Mouse (Mus musculus) lung, adult 2 months (tissue): ENCODE results near the gene Lekr1. TPM values are rescaled to one million over a fixed set of nuclear protein-coding genes. Genes with fewer than 3 reads are reported as not detected.

Source experiments
- DNase-seq: peaks from one replicate; pipeline ENCODE4 v3.0.0; 2022
- H3K4me1 ChIP-seq: fragments of 200-500 bp; 2 replicates; pipeline ENCODE4 v1.6.1; 2011; ENCODE audit warnings: low read length; ENCODE audit not compliant: control insufficient read depth, insufficient read depth
- H3K4me3 ChIP-seq: fragments of 200-500 bp; replicated peaks from 2 replicates; pipeline ENCODE3; 2011; ENCODE audit warnings: low read depth, mild to moderate bottlenecking, control low read depth, low read length; ENCODE audit errors: extremely low read depth
- CTCF ChIP-seq: fragments of 200-500 bp; IDR thresholded peaks from 2 replicates; pipeline ENCODE4 v1.5.1; 2011; ENCODE audit warnings: mild to moderate bottlenecking, low read length, control low read depth; ENCODE audit not compliant: insufficient read depth
- POLR2A ChIP-seq: fragments of 200-500 bp; IDR thresholded peaks from 2 replicates; pipeline ENCODE4 v1.6.1; 2011; ENCODE audit warnings: low read depth, mild to moderate bottlenecking, control low read depth, low read length, borderline replicate concordance; ENCODE audit errors: extremely low read depth
- WGBS: fragments of 180-500 bp; shearing (Covaris S2); methylation state at CpG from one replicate; pipeline ENCODE4 v1.1.7; 2018; 5-methylcytosine and 5-hydroxymethylcytosine counted together
- polyA plus RNA-seq: library from polyadenylated mRNA; depleted of rRNA; stranded (reverse); fragments of >200 nt; gene quantifications from 2 replicates; pipeline ENCODE4 v1.2.3, GENCODE M21; 2012

Lekr1 gene
- polyA plus RNA-seq, 1 experiment = 1.3 TPM

DNA sequence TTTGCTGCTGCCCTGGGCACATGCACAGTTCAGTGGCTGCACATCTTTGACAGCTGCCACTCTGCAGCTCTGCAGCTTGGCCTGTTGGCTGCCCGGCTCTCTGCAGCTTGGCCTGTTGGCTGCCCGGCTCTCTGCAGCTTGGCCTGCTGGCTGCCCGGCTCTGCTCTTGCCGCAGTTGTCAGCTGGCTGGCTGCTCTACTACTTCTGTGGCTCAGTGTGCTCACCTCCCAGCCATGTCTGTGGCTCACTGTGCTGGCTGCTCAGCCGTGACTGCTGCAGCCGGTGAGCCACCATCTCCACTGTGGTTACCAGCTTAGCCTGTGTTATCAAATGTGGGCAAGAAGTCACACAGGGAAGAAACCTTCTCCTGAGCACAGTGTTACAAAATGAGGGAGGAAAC, 4.2 kb downstream of the Lekr1 start:
- H3K4me3 ChIP-seq = no peak overlapping the region
- 68% methylated on average over 6 of the region's 6 CpGs for WGBS
- DNase-seq = no peak
- peaks cover 2% of the 10 kb centered on the region; the same call in 1 of the 2 replicates for H3K4me1 ChIP-seq
- TF ChIP-seq POLR2A (no peak), CTCF (no peak)

DNA sequence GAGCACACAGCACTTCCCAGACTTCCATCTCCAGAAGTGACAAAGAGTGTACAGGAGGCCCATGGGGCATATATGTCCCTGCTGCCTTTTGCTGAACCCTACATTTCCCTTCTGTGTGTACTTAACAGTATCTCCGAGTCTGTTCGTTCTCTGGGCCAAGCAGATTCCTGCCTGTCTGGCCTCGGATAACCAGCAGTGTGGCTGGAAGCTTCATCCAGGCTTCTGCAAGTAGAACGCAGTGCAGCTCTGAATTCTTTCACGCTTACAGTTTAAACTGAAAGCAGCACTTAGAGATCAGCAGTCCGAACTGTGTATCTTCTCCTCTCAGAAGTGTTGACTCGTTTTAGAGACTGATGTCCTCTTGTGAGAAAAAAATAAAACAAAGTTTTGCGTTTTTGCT, 7.7 kb downstream of the Lekr1 start:
- WGBS = 37% methylated on average over 8 of the region's 8 CpGs
- Histone ChIP-seq H3K4me3 (no peak overlapping the region), H3K4me1 (no peaks in the 10 kb centered on the region; the same call in 1 of the 2 replicates)
- TF ChIP-seq CTCF (no peak), POLR2A (no peak)
- DNase-seq = no peak

DNA sequence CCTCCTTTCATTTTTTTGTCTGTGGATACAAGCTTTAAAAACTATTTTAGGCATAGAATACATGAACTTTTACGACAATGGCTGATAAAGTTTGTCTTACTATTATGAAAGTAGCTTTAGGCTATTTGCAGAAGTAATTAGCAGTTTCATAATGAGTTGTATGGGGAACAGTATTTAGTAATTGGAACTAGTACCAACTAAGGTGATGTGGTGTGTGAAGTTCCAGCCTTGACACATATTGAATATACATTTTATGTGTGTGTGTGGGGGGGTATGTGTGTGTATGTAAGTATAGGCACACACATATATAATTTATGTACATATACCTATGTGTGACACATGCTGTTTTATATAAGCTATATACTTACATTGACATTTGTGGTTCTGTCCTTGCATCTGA, 14.6 kb downstream of the Lekr1 start:
- WGBS = 77% methylated on average over 1 of the region's 1 CpGs
- Histone ChIP-seq H3K4me1 (no peaks in the 10 kb centered on the region), H3K4me3 (no peak overlapping the region)
- DNase-seq = no peak
- TF ChIP-seq CTCF (no peak), POLR2A (no peak)

DNA sequence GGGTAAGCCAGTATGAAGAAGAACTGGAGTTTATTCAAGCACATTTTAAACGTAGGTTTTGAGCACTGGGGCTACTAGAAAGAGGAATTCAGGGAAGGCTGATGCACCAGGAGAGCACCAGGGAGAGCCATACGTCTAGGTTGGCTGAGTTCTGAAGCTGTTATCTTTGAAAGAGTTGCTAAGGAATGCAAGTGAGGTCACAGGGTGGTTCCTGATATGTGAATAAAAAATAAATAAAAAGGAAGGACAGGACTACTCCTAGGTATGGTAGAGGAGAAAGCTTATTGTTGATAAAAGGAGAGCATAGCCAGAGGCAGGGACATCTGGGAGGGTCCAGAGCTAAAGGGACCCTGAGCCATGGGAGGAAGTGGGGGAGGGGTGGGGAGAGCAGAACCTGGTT, 23.7 kb downstream of the Lekr1 start:
- no peak for DNase-seq
- H3K4me3 ChIP-seq = no peak overlapping the region
- TF ChIP-seq POLR2A = no peak
- TF ChIP-seq CTCF = no peak
- WGBS = 36% methylated on average over 2 of the region's 2 CpGs
- no peaks in the 10 kb centered on the region for H3K4me1 ChIP-seq

DNA sequence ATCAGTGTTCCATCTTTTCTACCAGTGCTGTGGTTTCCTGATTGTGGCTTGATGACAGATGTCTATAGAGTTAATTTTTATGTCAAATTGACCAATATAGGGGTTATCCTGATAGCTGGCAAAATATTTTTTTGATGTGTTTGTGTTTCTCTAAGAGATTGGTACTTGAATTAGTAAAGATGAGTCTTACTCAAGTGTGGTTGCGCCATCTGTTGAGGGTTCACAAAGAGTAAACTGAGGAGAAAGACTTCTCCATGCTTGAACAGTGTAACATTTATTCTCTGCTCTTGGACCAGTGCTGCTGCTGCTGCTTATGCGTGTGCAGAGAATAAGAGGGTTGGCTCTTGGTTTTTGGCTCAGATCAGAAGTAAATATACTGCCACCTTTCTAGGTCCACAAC, 24.8 kb downstream of the Lekr1 start:
- no peak for TF ChIP-seq POLR2A
- no peak for TF ChIP-seq CTCF
- no peak overlapping the region for H3K4me3 ChIP-seq
- H3K4me1 ChIP-seq = no peaks in the 10 kb centered on the region
- no peak for DNase-seq
- 80% methylated on average over 2 of the region's 2 CpGs for WGBS

DNA sequence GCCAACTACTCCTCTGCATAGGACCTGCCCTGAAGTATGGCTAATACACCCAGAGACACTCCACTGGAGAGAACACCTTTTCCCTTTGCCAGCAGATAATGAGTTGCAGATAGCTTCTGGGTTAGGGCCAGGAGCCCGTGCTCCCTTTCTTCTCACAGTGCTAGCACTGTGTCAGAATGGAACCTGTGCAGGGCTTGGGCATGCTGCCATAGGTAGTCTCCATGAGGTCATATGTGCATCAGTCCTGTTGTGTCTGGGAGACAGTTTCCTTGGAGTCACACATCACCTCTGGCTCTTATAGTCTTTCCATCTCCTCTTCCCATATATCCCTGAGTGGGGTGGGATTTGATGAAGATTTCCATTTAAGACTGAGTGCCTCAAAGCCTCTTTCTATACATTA, 33.7 kb downstream of the Lekr1 start:
- DNase-seq = no peak
- Histone ChIP-seq H3K4me3 (no peak overlapping the region), H3K4me1 (no peaks in the 10 kb centered on the region)
- 60% methylated on average over 1 of the region's 1 CpGs for WGBS
- TF ChIP-seq CTCF (no peak), POLR2A (no peak)

DNA sequence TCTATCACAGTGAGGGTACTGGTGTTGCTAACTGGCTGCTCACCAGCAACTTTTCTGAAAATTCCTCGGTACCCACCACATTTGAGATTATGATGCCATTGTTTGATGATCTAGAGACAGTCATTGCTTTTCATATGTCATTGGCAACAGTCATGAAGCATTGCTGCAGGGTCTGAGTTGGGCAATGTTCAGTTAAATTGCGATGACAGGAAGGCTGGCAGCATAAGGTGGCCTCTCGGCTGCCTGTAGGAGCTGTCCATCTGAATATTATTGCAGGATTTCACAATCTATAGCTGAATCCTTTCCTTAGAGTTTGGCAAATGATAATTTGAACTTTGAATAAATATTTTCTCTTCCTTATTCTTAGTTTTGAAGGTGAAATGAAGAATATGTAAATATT, 48.3 kb downstream of the Lekr1 start:
- DNase-seq = no peak
- no peak overlapping the region for H3K4me3 ChIP-seq
- TF ChIP-seq POLR2A (no peak), CTCF (no peak)
- H3K4me1 ChIP-seq = no peaks in the 10 kb centered on the region
- WGBS = 81% methylated on average over 3 of the region's 3 CpGs

DNA sequence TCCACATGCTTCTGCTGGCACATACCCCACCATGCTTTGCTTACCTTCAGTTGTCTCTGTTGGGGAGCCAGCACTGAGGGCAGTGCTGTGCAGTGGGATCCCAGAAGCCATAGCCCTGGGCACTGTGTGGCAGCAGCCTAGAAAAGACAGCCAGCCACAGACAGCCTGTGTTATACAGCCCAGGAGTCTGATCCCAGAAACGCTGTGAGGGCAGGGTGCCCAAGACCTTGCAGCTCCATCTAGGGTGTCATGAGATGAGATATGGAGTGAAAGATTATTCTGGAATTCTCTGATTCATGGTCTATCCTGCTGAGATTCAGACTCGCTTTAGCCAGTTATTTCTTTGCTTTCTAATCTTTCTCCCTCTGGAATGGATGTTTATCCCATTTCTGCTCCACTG, 51.4 kb downstream of the Lekr1 start:
- DNase-seq = no peak
- no peak overlapping the region for H3K4me3 ChIP-seq
- WGBS = 66% methylated on average over 2 of the region's 2 CpGs
- TF ChIP-seq POLR2A (no peak), CTCF (no peak)
- H3K4me1 ChIP-seq = no peaks in the 10 kb centered on the region

DNA sequence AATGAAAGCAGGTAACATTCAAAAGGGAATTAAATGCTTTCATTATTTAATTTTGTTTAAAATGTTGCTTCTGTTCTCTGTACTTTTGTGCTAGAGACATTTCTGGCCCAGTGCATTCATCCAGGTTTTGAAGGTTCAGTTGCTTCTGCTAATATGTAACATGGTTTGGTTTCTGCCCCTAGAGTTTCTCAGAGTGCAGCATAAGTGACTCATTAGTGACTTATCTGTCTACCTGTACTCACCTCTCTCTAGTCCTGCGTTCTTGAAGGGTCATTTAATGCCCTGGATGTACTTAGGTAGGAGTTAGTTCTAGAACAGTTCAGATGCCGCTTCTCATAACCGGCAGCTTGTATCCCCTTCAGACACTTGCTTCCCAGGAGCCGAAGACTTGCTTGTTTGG, 56.9 kb downstream of the Lekr1 start:
- no peak overlapping the region for H3K4me3 ChIP-seq
- TF ChIP-seq CTCF (no peak), POLR2A (no peak)
- no peaks in the 10 kb centered on the region for H3K4me1 ChIP-seq
- DNase-seq = no peak
- WGBS = 73% methylated on average over 4 of the region's 4 CpGs

DNA sequence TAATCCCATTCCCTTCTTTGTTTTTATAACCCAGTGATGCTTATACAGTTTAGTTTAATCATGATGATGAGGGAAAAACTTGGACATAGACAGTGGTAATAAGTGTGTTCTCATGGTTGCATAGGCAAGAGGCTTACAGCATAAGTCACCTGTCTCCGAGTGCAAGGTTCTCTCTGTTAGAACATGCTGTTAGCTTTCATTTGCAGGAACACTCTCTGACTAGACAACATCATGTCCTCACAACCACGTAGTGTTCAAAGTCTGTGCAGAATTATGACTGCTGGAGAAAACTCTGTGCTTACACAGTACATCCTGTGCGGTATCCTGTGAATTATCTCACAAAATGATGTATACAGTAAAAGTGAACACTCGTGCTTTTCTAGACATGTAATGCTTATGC, 57.6 kb downstream of the Lekr1 start:
- 66% methylated on average over 4 of the region's 4 CpGs for WGBS
- H3K4me3 ChIP-seq = no peak overlapping the region
- no peaks in the 10 kb centered on the region for H3K4me1 ChIP-seq
- TF ChIP-seq CTCF = no peak
- no peak for TF ChIP-seq POLR2A
- DNase-seq = no peak

DNA sequence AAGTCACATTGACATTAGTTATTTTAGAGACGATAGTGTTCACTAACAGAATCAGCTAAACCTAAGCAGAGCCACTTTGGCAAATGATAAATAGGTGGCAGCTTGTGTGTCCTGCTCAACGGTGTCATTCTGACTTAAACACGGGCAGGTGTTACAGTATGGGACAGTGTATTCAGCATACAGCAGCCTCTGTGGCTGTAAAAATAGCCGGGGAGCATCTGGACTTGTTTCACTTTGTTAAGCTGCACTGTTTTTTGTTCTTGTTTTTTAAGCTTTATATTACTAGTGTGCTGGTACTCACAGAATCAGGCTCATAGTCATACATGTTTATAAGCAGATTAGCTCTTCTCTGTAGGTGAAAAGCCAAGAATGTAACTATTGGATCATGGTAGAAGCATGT, 71.8 kb downstream of the Lekr1 start:
- WGBS = 70% methylated on average over 4 of the region's 4 CpGs
- no peak for DNase-seq
- no peak overlapping the region for H3K4me3 ChIP-seq
- TF ChIP-seq POLR2A (no peak), CTCF (no peak)
- H3K4me1 ChIP-seq = no peaks in the 10 kb centered on the region

DNA sequence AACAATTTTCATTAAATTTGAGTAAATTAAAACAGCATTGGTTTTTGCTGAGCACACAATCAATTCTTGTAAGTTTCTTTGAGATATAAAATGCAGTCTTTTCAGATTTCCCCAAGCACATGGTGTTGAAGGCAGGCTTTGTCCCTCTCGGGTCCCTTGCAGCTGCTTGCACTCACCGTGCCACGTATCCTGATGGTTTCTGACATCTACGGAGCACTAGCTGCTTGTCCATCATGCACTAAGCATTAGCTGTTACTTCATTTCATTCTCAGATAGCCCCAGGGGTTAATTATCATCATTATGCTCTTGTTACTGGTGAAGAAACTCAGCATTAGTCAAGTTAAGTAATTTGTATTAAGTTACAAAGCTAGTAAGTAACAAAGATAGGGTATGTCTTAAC, 78.9 kb downstream of the Lekr1 start:
- WGBS = 70% methylated on average over 4 of the region's 4 CpGs
- DNase-seq = no peak
- Histone ChIP-seq H3K4me3 (no peak overlapping the region), H3K4me1 (no peaks in the 10 kb centered on the region)
- TF ChIP-seq POLR2A (no peak), CTCF (no peak)
